Comparison of ENCODE assay signal across 15 mouse cellular contexts in the genomic region with DNA sequence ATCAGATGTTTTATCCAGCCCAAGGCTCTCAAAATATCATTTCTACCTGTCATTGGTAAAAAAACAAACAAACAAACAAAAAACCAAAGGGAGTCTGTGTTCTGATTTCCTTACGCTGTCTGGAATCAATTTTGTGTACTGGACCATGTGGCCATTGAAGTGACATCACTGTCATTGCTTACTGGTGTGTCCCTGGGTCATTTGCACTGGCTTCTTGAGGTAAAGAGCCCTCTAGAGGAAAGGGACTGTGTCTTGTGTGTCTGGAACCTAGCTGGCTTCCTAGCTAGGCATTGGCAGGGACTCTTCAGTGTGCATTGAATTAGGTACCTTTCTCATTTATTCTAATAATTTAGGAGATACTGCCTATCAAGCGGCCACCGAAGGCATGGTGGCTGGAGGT.
DNase-seq lines count a peak whose midpoint lies in the region; ATAC-seq and TF ChIP-seq lines count a peak whose summit lies in the region.
"Had no signal": no experiment of that assay in that cellular context is flagged by ENCODE, and none has a peak within 500 bp of the region (broad histone marks: within the 10 kb centered on the region; RNA-seq: fewer than 3 reads in every experiment).

No protein-coding gene starts in this region.

- no peak for ATAC-seq in hindbrain, postnatal 0 days
- ATAC-seq in stomach, postnatal 0 days (ENCODE audit: low FRiP score, low TSS enrichment), result no peak
- ATAC-seq: forebrain, embryonic 15.5 days had no signal

- TF ChIP-seq EP300 in stomach, postnatal 0 days (optimal IDR thresholded peaks at IDR 0.05), result no peak

- DNase-seq in hindbrain, postnatal 0 days (ENCODE audit: low spot score), result no peak
- DNase-seq in hindbrain, embryonic 10.5 days (ENCODE audit: low spot score), result no peak
- DNase-seq in lung, postnatal 10 days, result peak; percentile 10
- no peak for DNase-seq in lung, adult 2 months
- no peak for DNase-seq in embryonic facial prominence, embryonic 10.5 days (ENCODE audit: low spot score)
- DNase-seq in stomach, postnatal 0 days (ENCODE audit: low spot score), result no peak
- DNase-seq in urinary bladder, postnatal 36 days (ENCODE audit: low spot score in 2 of 2), result no peak
- DNase-seq: cerebellum, adult 8-10 months; gastrocnemius, postnatal 36 days; layer of hippocampus, postnatal 36 days; thymus, postnatal 4 days had no signal

- H3K27ac ChIP-seq in hindbrain, postnatal 0 days, result no peak overlapping the region
- H3K27ac ChIP-seq in hindbrain, embryonic 10.5 days, result no peak overlapping the region
- H3K27ac ChIP-seq in embryonic facial prominence, embryonic 10.5 days (replicated peaks), result peak overlapping the region; percentile 44; the same call in 1 of the 2 replicates
- no peak overlapping the region for H3K27ac ChIP-seq in stomach, postnatal 0 days (replicated peaks)
- H3K27ac ChIP-seq: forebrain, embryonic 15.5 days; heart, embryonic 15.5 days; hindbrain, embryonic 15.5 days had no signal

- no peak overlapping the region for H3K4me3 ChIP-seq in hindbrain, postnatal 0 days (ENCODE audit: low read length)
- no peak overlapping the region for H3K4me3 ChIP-seq in hindbrain, embryonic 10.5 days
- H3K4me3 ChIP-seq in lung, adult 2 months (replicated peaks; ENCODE audit: extremely low read depth, low read depth, low read length), result no peak overlapping the region
- no peak overlapping the region for H3K4me3 ChIP-seq in embryonic facial prominence, embryonic 10.5 days
- no peak overlapping the region for H3K4me3 ChIP-seq in stomach, postnatal 0 days (ENCODE audit: low read depth, low read length)
- H3K4me3 ChIP-seq: forebrain, embryonic 15.5 days; heart, embryonic 15.5 days; hindbrain, embryonic 15.5 days; limb, embryonic 13.5 days had no signal

- H3K27me3 ChIP-seq in hindbrain, postnatal 0 days (ENCODE audit: insufficient read depth, low read length), result no peaks in the 10 kb centered on the region
- peaks cover 10% of the 10 kb centered on the region for H3K27me3 ChIP-seq in hindbrain, embryonic 10.5 days (ENCODE audit: insufficient read depth, poor library complexity, severe bottlenecking)
- H3K27me3 ChIP-seq in embryonic facial prominence, embryonic 10.5 days (replicated peaks; ENCODE audit: low read depth, poor library complexity, severe bottlenecking), result peaks cover 6% of the 10 kb centered on the region
- H3K27me3 ChIP-seq in stomach, postnatal 0 days (ENCODE audit: control insufficient read depth, insufficient read depth, low read length), result no peaks in the 10 kb centered on the region
- H3K27me3 ChIP-seq: forebrain, embryonic 15.5 days; heart, embryonic 15.5 days; hindbrain, embryonic 15.5 days had no signal

- peak; percentile 36; the same call in 1 of the 2 replicates for TF ChIP-seq CTCF in hindbrain, postnatal 0 days (IDR thresholded peaks at IDR 0.05; ENCODE audit: low read depth)
- no peak for TF ChIP-seq CTCF in lung, adult 2 months (IDR thresholded peaks at IDR 0.05; ENCODE audit: insufficient read depth, low read length)
- peak; percentile 43 for TF ChIP-seq CTCF in stomach, postnatal 0 days (IDR thresholded peaks at IDR 0.05; ENCODE audit: low read depth)

- peaks cover 11% of the 10 kb centered on the region; the same call in 1 of the 2 replicates for H3K4me1 ChIP-seq in hindbrain, postnatal 0 days (ENCODE audit: insufficient read depth, low read length)
- H3K4me1 ChIP-seq in hindbrain, embryonic 10.5 days (replicated peaks), result peaks cover 82% of the 10 kb centered on the region
- peaks cover 10% of the 10 kb centered on the region for H3K4me1 ChIP-seq in lung, adult 2 months (ENCODE audit: control insufficient read depth, insufficient read depth, low read length)
- H3K4me1 ChIP-seq in embryonic facial prominence, embryonic 10.5 days, result peaks cover 98% of the 10 kb centered on the region
- no peaks in the 10 kb centered on the region for H3K4me1 ChIP-seq in stomach, postnatal 0 days (replicated peaks; ENCODE audit: control insufficient read depth, insufficient read depth)

- WGBS in hindbrain, postnatal 0 days, result 81% methylated on average over 3 of the region's 3 CpGs
- WGBS in hindbrain, embryonic 10.5 days, result 86% methylated on average over 3 of the region's 3 CpGs
- WGBS in lung, adult 2 months, result 78% methylated on average over 3 of the region's 3 CpGs
- 80% methylated on average over 3 of the region's 3 CpGs for WGBS in embryonic facial prominence, embryonic 10.5 days
- 99% methylated on average over 3 of the region's 3 CpGs for WGBS in stomach, postnatal 0 days

- no peak for TF ChIP-seq POLR2A in lung, adult 2 months (IDR thresholded peaks at IDR 0.05; ENCODE audit: borderline replicate concordance, extremely low read depth, low read depth, low read length)

- no peak overlapping the region for H3K9ac ChIP-seq in hindbrain, postnatal 0 days (replicated peaks; ENCODE audit: low read length)
- no peak overlapping the region for H3K9ac ChIP-seq in stomach, postnatal 0 days (ENCODE audit: low read length)
- H3K9ac ChIP-seq: forebrain, embryonic 15.5 days; heart, embryonic 15.5 days; hindbrain, embryonic 15.5 days; limb, embryonic 13.5 days had no signal

- no peak overlapping the region for H3K4me2 ChIP-seq in hindbrain, postnatal 0 days (ENCODE audit: low read depth, low read length)
- H3K4me2 ChIP-seq in stomach, postnatal 0 days (replicated peaks; ENCODE audit: low read depth), result no peak overlapping the region
- H3K4me2 ChIP-seq: forebrain, embryonic 15.5 days; heart, embryonic 15.5 days; hindbrain, embryonic 15.5 days; limb, embryonic 13.5 days had no signal

- H3K9me3 ChIP-seq in hindbrain, postnatal 0 days (ENCODE audit: low read length), result no peaks in the 10 kb centered on the region
- H3K9me3 ChIP-seq in hindbrain, embryonic 10.5 days, result no peaks in the 10 kb centered on the region
- H3K9me3 ChIP-seq in embryonic facial prominence, embryonic 10.5 days, result no peaks in the 10 kb centered on the region
- H3K9me3 ChIP-seq in stomach, postnatal 0 days (ENCODE audit: control insufficient read depth, low read length), result no peaks in the 10 kb centered on the region
- H3K9me3 ChIP-seq: forebrain, embryonic 15.5 days; heart, embryonic 15.5 days; hindbrain, embryonic 15.5 days; limb, embryonic 13.5 days had no signal

- no peaks in the 10 kb centered on the region for H3K36me3 ChIP-seq in hindbrain, postnatal 0 days (ENCODE audit: insufficient read depth, low read length)
- H3K36me3 ChIP-seq in hindbrain, embryonic 10.5 days, result no peaks in the 10 kb centered on the region
- no peaks in the 10 kb centered on the region for H3K36me3 ChIP-seq in embryonic facial prominence, embryonic 10.5 days (replicated peaks)
- H3K36me3 ChIP-seq in stomach, postnatal 0 days (ENCODE audit: control insufficient read depth, insufficient read depth, low read length), result no peaks in the 10 kb centered on the region
- H3K36me3 ChIP-seq: forebrain, embryonic 15.5 days; heart, embryonic 15.5 days; hindbrain, embryonic 15.5 days; limb, embryonic 13.5 days had no signal
